Mouse (Mus musculus) embryonic facial prominence, embryonic 14.5 days (tissue): ENCODE results near the gene Mgat4e. TPM values are rescaled to one million over a fixed set of nuclear protein-coding genes. Genes with fewer than 3 reads are reported as not detected.

Experiments
- ATAC-seq: fragments of 200-750 bp; cut with Nextera tagmentation; 2 replicates; pipeline ENCODE4 v1.8.0; 2017; ENCODE audit warnings: low read depth, moderate number of reproducible peaks, moderate TSS enrichment
- DNase-seq: peaks from one replicate; pipeline ENCODE4 v3.0.0-alpha.2; 2015; ENCODE audit warnings: low spot score
- H3K27ac ChIP-seq: fragments of 300-500 bp; sonication (generic); replicated peaks from 2 replicates; pipeline ENCODE4 v1.5.1; 2014; ENCODE audit warnings: low read depth, mild to moderate bottlenecking, low read length, moderate library complexity
- H3K27me3 ChIP-seq: fragments of 300-500 bp; sonication (generic); replicated peaks from 2 replicates; pipeline ENCODE4 v1.6.1; 2014; ENCODE audit warnings: low read length; ENCODE audit not compliant: control insufficient read depth, insufficient read depth
- H3K36me3 ChIP-seq: fragments of 300-500 bp; sonication (generic); 2 replicates; pipeline ENCODE4 v1.6.1; 2014; ENCODE audit warnings: low read length, mixed read lengths; ENCODE audit not compliant: control insufficient read depth, insufficient read depth
- H3K4me1 ChIP-seq: fragments of 300-500 bp; sonication (generic); 2 replicates; pipeline ENCODE4 v1.6.1; 2014; ENCODE audit warnings: antibody characterized with exemption, low read length; ENCODE audit not compliant: control insufficient read depth, insufficient read depth
- H3K4me2 ChIP-seq: fragments of 300-500 bp; sonication (generic); 2 replicates; pipeline ENCODE4 v1.6.1; 2014; ENCODE audit warnings: low read depth, mild to moderate bottlenecking, low read length, moderate library complexity, mixed read lengths
- H3K4me3 ChIP-seq: fragments of 300-500 bp; sonication (generic); 2 replicates; pipeline ENCODE4 v1.5.1; 2014; ENCODE audit warnings: low read depth, mild to moderate bottlenecking, low read length
- H3K9ac ChIP-seq: fragments of 300-500 bp; sonication (generic); 2 replicates; pipeline ENCODE4 v1.6.1; 2014; ENCODE audit warnings: low read depth, mild to moderate bottlenecking, low read length, moderate library complexity, mixed read lengths
- H3K9me3 ChIP-seq: fragments of 300-500 bp; sonication (generic); 2 replicates; pipeline ENCODE4 v1.6.1; 2016; ENCODE audit warnings: low read length; ENCODE audit not compliant: control insufficient read depth
- WGBS: fragments of 180-500 bp; shearing (Covaris S2); extraction: QIAGEN DNeasy Blood & Tissue Kit; methylation state at CpG from one replicate; pipeline ENCODE4 v1.1.7; 2014; 5-methylcytosine and 5-hydroxymethylcytosine counted together
- polyA plus RNA-seq: library from polyadenylated mRNA; unstranded; fragments of >200 nt; fragmentation: Nextera tagmentation; extraction: Ambion mirVana; gene quantifications from 2 replicates; pipeline ENCODE4 v1.2.1, GENCODE M21; 2014

Gene Mgat4e
- polyA plus RNA-seq, 1 experiment from 2014 or later: not detected

DNA sequence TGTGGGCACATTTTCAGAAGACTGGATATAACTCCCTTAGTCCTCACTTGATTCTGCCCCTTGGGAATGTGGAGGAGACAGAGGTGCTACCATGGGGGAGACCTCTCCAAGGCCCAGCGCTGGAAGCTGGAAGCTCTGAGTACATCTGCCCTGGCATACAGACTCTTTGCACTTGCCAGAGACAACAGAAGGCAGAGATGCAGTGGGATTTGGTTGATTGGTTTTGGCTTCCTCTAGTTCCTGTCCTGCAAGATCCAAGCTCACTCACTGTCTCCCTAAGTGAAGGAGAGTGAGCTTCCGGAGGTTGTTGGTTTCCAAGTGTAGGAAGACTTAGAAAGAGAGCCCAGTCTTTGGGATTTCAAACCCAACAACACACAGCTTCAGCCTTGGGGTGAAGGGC lies 33.6 kb downstream of the Mgat4e start:
- H3K4me3 ChIP-seq: no peak overlapping the region
- H3K9me3 ChIP-seq: no peaks in the 10 kb centered on the region
- H3K27me3 ChIP-seq: peaks cover 18% of the 10 kb centered on the region
- peak; percentile 65 for DNase-seq
- 57% methylated on average over 2 of the region's 2 CpGs for WGBS
- no peaks in the 10 kb centered on the region for H3K36me3 ChIP-seq
- no peak overlapping the region for H3K9ac ChIP-seq
- no peak for ATAC-seq
- peaks cover 21% of the 10 kb centered on the region for H3K4me1 ChIP-seq
- peak overlapping the region; percentile 79 for H3K27ac ChIP-seq
- no peak overlapping the region for H3K4me2 ChIP-seq

DNA sequence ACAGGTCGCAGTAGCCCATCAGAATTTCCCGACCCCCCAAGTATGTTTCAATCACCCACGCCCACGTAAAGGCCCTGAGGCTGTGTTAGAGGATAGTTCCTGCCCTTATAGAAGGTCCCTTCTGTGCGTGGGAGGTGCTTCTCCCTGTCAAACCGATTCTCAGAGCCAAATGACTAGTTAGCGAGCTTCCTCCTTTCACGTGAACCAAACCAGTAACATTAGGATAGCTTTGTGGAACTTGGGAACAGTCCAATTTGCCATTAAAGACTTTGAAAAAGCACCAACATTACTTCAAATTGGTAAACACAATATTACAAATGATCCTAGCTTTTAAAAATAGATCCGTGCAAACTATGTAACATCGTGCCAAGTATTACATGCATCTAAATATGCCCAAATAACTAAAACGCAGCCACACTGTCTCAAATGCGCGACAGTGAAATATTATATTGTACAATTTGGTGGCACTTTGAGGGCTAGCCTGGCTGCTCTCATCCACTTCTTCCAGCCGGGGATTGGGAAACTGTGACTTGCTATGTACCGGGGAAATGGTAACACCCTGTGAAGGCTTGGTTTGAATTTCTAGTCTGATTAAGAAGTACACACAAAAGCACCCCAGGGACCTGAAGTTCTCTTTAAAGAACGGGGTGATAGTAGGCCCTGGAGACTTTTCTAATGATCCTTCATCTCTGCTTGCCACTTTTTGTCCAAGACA lies 35.4 kb downstream of the Mgat4e start:
- peaks cover 21% of the 10 kb centered on the region for H3K4me1 ChIP-seq
- 36% methylated on average over 16 of the region's 16 CpGs for WGBS
- peak overlapping the region; percentile 36 for H3K9ac ChIP-seq

DNA sequence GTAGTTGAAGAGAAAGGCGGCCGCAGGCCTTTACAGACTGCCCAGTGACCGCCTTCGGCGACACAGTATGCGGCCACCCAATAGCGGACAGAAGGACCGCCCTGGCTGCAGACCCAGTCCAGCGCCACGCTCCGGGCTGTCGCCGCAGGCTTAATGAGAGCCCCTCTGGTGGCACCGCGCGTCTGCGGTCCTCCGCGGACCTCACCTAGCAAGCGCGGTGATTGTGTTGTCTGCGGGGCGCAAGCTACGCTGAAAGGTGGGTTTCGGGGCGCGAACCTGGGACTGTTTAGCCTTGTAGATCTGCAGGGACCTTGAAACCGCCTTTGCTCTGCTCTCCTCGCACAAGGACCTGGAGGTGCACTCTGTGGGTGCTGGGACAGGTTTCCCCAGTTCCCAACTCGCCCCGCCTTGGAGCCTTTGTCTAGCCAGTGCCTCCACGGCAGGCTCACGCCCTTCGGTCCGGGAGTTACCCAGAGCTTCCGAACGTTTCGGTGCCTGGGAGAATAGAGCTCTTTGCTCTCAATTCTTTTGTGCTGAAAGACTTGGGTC lies 36.1 kb downstream of the Mgat4e start:
- ATAC-seq (peak; percentile 62), DNase-seq (peak; percentile 80)
- no peaks in the 10 kb centered on the region for H3K9me3 ChIP-seq
- H3K4me3 ChIP-seq: peak overlapping the region; percentile 41
- peak overlapping the region; percentile 36 for H3K9ac ChIP-seq
- H3K36me3 ChIP-seq: peaks cover 7% of the 10 kb centered on the region; the same call in 1 of the 2 replicates
- WGBS: 3% methylated on average over 23 of the region's 38 CpGs
- H3K27me3 ChIP-seq: peaks cover 18% of the 10 kb centered on the region
- H3K4me2 ChIP-seq: peak overlapping the region; percentile 70
- H3K4me1 ChIP-seq: peaks cover 21% of the 10 kb centered on the region
- no peak overlapping the region for H3K27ac ChIP-seq

More for the DNA sequence above, 35.4 kb downstream of the Mgat4e start:
- peak overlapping the region; percentile 70 for H3K4me2 ChIP-seq
- DNase-seq (peak; percentile 52), ATAC-seq (no peak)
- peak overlapping the region; percentile 41 for H3K4me3 ChIP-seq
- peaks cover 18% of the 10 kb centered on the region for H3K27me3 ChIP-seq
- no peaks in the 10 kb centered on the region for H3K9me3 ChIP-seq
- 0 out of 2 replicates have a peak, but pooled peaks cover 5% of the 10 kb centered on the region for H3K36me3 ChIP-seq
- no peak overlapping the region for H3K27ac ChIP-seq

GRCm38 (mm10) chr1:134512584-134512983 lies 36.9 kb downstream of the Mgat4e start:
- H3K9ac ChIP-seq: no peak overlapping the region
- ATAC-seq (no peak), DNase-seq (no peak)
- H3K27ac ChIP-seq: no peak overlapping the region
- WGBS: 48% methylated on average over 6 of the region's 6 CpGs
- peak overlapping the region; percentile 70; the same call in 1 of the 2 replicates for H3K4me2 ChIP-seq
- peaks cover 15% of the 10 kb centered on the region for H3K36me3 ChIP-seq
- H3K4me3 ChIP-seq: no peak overlapping the region; the same call in 1 of the 2 replicates
- peaks cover 18% of the 10 kb centered on the region for H3K27me3 ChIP-seq
- H3K9me3 ChIP-seq: no peaks in the 10 kb centered on the region
- peaks cover 21% of the 10 kb centered on the region for H3K4me1 ChIP-seq

- Histone ChIP-seq H3K9ac (no peak overlapping the region), H3K4me1 (peaks cover 21% of the 10 kb centered on the region), H3K4me3 (no peak overlapping the region), H3K4me2 (0 out of 2 replicates have a peak overlapping the region, but pooled peaks have one; percentile 70), H3K27ac (no peak overlapping the region), H3K27me3 (peaks cover 18% of the 10 kb centered on the region), H3K9me3 (no peaks in the 10 kb centered on the region), H3K36me3 (peaks cover 19% of the 10 kb centered on the region)
- ATAC-seq (no peak), DNase-seq (no peak)
- WGBS: 43% methylated on average over 4 of the region's 4 CpGs
Observed at GRCm38 (mm10) chr1:134512183-134512582, 37.3 kb downstream of the Mgat4e start.

- Histone ChIP-seq H3K4me3 (no peak overlapping the region), H3K36me3 (peaks cover 34% of the 10 kb centered on the region), H3K9ac (no peak overlapping the region), H3K4me2 (no peak overlapping the region), H3K27ac (no peak overlapping the region), H3K4me1 (peaks cover 10% of the 10 kb centered on the region), H3K9me3 (no peaks in the 10 kb centered on the region), H3K27me3 (peaks cover 18% of the 10 kb centered on the region)
- no peak for DNase-seq
- 41% methylated on average over 7 of the region's 7 CpGs for WGBS
- ATAC-seq: no peak
Observed at GRCm38 (mm10) chr1:134510018-134510417, 39.5 kb downstream of the Mgat4e start.

- H3K27me3 ChIP-seq: no peaks in the 10 kb centered on the region
- no peak overlapping the region for H3K4me2 ChIP-seq
- no peak overlapping the region for H3K9ac ChIP-seq
- peaks cover 43% of the 10 kb centered on the region for H3K36me3 ChIP-seq
- WGBS: 96% methylated on average over 8 of the region's 8 CpGs
- H3K4me1 ChIP-seq: no peaks in the 10 kb centered on the region
- no peak overlapping the region for H3K27ac ChIP-seq
- no peak for DNase-seq
- no peak overlapping the region for H3K4me3 ChIP-seq
- ATAC-seq: no peak
- H3K9me3 ChIP-seq: no peaks in the 10 kb centered on the region
Observed at GRCm38 (mm10) chr1:134506201-134506600, 43.3 kb downstream of the Mgat4e start.

- WGBS: 87% methylated on average over 1 of the region's 1 CpGs
- peaks cover 16% of the 10 kb centered on the region for H3K36me3 ChIP-seq
Observed at GRCm38 (mm10) chr1:134500916-134501315, 48.6 kb downstream of the Mgat4e start.

More at GRCm38 (mm10) chr1:134500916-134501315, 48.6 kb downstream of the Mgat4e start:
- H3K27me3 ChIP-seq: no peaks in the 10 kb centered on the region
- H3K4me2 ChIP-seq: no peak overlapping the region
- no peaks in the 10 kb centered on the region for H3K4me1 ChIP-seq
- H3K9ac ChIP-seq: no peak overlapping the region
- no peak overlapping the region for H3K27ac ChIP-seq
- no peaks in the 10 kb centered on the region for H3K9me3 ChIP-seq
- ATAC-seq (no peak), DNase-seq (no peak)
- no peak overlapping the region for H3K4me3 ChIP-seq
